Mouse (Mus musculus): ENCODE results near the gene Tjp2.
A peak's percentile ranks its signal among the peaks of the same experiment; 100 is the strongest.
"Not testable (repeated sequence)": the region's sequence is repeated elsewhere in the genome, so short reads cannot be mapped to it uniquely, and the experiment has no call there.

The Tjp2 gene

DNA sequence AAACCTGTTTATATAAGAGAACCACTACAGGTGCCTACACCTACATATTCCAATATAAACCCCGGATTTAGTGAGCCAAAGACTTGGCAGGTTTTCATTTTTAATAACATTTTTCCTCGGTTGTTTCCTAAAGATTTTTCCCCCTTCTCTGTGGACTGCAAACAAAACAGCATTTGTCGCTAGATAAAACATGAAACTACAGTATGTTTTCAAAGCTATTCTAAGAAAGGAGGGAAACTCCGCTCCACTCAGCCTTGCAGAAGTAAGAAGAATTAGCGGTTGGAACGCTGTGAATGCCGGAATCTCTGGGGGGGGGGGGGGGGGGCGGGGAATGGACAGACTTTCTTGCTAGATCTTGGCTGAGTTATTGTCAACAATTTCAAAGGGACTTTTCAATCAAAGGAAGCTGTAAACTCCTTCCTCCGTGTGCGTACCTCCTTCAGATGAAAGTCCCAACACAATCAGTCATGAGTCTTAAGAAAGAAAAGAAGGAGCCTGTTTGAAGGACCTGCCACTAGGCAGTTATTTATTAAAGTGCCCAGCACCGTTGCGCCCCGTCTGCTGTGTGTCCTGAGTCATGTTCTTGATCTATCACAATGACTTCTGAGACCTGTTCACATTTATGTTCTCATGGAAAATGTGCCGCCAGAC, 3.9 kb downstream of the Tjp2 start:
- no peak for DNase-seq

GRCm38 (mm10) chr19:24219011-24219410, 5.8 kb downstream of the Tjp2 start:
- DNase-seq, result no peak

GRCm38 (mm10) chr19:24218291-24218690, 6.5 kb downstream of the Tjp2 start:
- DNase-seq, result no peak

GRCm38 (mm10) chr19:24217851-24218250, 7.0 kb downstream of the Tjp2 start:
- no peak for DNase-seq

DNA sequence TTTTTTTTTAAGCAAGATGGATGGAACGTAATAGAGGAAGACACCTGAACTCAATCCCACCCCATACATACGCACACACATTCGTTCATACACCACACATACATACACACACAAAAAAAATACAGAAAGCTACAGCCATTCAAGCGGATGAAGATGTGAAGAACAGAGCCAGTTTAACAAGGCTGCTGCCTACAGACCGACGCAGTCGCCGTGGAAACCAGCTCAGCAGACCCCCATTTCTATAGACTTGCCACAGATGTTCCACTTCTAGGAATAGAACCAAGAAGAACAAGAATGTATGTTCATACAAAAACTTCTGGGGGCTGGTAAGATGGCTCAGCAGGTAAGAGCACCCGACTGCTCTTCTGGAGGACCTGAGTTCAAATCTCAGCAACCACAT, 8.1 kb downstream of the Tjp2 start:
- DNase-seq, result no peak

- DNase-seq, result peak; percentile 61
Measured at GRCm38 (mm10) chr19:24214939-24215338, 9.9 kb downstream of the Tjp2 start.

- no peak for DNase-seq
Measured at GRCm38 (mm10) chr19:24213299-24213698, 11.5 kb downstream of the Tjp2 start.

DNA sequence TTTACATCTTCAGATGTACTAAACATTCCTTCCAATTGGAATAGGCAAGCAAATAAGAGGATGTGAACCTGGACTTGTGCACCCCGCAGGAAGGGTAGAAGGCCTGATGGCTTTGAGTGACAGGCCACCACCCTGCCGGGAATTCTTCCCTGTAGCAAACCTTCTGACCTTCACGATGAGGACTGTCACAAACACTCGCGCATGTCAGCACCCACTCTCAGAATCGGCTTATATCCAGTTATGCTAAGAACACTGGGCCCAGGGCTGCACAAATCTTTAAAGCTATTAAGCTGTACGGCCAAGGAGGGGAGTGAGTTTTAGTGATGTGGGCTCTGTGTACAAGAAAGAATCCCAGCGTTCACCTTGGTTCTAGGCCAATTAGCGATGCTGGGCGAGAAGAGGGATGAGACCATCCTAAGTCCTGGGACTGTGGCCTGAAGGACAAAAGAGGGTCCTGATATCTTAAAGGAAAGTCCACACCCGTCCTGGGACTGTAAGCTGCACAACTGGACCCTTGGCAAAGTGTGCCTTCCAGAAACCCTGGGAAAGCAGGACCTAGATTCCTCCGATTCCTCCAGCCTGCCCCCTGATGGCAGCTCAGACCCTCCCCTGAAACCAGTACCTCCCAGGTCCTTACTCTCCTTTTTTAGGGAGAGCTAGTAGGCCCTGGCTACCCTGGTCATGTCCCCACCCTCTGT, 12.1 kb downstream of the Tjp2 start:
- DNase-seq, result no peak

DNA sequence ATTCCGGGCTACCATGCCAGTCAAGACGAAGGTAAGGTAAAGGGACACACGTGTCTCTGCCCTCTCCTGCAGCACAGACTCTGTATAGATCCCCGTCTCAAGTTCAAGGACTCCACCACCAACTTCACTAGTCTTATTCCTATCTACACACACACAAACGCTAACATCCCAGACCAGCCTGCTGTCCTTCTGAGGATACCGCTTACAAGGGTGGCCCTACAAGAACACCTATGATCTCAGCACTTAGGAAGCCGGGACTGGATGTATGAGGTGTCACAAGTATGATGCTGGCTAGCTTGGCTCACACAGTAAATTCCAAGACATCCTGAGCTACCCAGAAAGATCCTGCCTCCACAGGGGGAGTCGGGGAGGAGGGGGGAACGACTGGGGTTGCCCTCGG, 13.7 kb downstream of the Tjp2 start:
- no peak for DNase-seq

DNA sequence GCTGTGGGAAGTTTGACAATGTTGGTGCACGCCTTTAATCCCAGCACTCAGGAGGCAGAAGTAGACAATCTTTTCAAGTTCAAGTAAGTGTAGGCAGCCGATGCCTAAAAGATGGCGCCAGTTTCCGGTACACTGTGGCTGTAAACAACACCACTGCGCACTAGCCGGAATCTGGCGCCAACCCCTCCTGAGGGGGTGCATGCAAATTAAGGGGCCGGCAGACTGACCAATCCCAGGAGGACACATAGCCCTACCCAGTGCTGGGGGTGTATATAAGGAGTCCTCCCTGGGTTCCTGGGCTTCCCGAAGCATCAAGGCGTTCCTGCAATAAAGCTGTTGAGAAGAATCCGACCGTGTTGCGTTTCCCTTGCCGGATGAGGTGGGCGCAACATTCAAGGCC, 15.3 kb downstream of the Tjp2 start:
- DNase-seq, result no peak

GRCm38 (mm10) chr19:24207967-24208366, 16.9 kb downstream of the Tjp2 start:
- no peak for DNase-seq

- DNase-seq, result no peak
Measured at GRCm38 (mm10) chr19:24205001-24205400, 19.8 kb downstream of the Tjp2 start.

- no peak for DNase-seq
Measured at GRCm38 (mm10) chr19:24201848-24202247, 23.0 kb downstream of the Tjp2 start.

DNA sequence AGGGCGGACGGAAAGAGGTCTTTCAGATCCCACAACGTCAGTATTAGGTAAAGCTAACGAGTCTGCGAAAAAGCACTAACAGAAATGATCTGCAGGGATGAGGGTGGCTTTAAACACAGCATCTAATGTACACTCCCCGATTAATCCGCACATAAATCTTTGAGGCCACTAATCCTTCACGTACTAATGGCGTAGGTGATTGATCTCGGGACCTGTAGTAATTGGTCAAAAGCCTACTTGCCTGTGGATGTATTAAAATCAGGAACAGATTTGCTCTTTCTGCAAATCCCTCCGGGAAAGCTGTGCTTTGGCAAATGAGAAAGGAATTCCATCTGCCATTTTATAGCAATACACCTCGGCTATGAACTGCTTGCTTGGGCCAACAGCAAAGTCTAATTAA, 24.3 kb downstream of the Tjp2 start:
- DNase-seq, result no peak

GRCm38 (mm10) chr19:24198676-24199303, 26.0 kb downstream of the Tjp2 start:
- no peak for DNase-seq

GRCm38 (mm10) chr19:24197338-24197737, 27.5 kb downstream of the Tjp2 start:
- no peak for DNase-seq

GRCm38 (mm10) chr19:24195224-24195623, 29.6 kb downstream of the Tjp2 start:
- DNase-seq, result no peak

GRCm38 (mm10) chr19:24194216-24194615, 30.6 kb downstream of the Tjp2 start:
- DNase-seq, result no peak

- DNase-seq, result no peak
Measured at GRCm38 (mm10) chr19:24192946-24193345, 31.9 kb downstream of the Tjp2 start.

- DNase-seq, result no peak
Measured at GRCm38 (mm10) chr19:24187791-24188190, 37.0 kb downstream of the Tjp2 start.

DNA sequence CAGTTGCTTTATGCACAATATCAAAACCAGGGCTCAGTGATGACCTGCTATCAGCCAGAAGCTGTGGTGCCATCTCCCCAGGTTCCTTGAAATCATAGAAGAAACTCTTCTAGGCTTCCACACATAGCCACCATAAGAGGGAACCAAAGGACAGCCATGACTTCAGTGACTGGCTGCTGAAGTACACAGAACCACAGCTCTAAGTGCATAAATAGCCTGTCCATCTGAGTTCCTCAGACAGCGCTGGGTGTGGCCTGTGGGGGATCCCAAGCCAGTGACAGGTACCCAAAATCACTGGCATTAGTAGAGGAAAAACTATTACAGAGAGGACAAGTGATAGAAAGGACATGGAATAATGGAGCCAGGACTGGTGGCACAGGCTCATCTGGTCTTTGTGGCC, 37.5 kb downstream of the Tjp2 start:
- not testable (repeated sequence) for DNase-seq

GRCm38 (mm10) chr19:24183680-24184235, 41.1 kb downstream of the Tjp2 start:
- no peak for DNase-seq

DNA sequence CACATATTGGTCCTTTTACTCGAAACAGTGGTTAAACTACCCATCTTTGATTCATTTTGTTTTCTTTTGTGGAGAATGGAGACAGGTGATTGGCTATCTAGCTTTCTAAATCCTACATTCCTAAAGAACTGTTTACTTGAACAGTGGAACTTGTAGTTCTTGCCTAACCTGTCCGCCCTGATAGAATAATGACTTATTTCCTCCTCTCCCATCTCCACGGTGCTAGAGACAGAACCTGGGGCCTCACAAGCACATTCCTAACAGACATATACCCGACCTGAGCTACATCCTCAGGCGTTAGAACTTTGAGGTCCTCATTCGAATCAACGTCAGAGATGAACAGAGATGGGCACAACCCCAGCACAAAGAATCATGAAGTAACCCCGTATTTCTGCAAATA, 44.4 kb downstream of the Tjp2 start:
- DNase-seq, result no peak

DNA sequence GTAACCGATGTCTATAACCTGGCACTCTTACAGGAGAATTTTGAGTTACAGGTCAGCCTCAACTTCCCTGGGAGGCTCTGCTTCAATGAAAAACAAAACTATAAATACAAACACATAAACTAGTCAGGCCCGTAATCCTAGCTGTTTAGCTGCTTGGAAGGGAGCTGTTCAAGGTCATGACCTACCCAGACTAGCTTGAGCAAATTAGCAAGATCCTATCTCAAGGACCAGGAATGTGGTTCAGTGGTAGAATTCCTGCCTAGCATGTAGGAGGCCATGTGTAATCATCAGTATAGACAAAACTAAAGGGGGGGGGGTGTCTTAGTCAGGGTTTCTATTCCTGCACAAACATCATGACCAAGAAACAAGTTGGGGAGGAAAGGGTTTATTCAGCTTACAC, 46.7 kb downstream of the Tjp2 start:
- DNase-seq, result no peak
